Mouse (Mus musculus) CD4-positive helper T cell, adult 2 months (primary cell): ENCODE results near the gene Aifm3.
"Not testable (repeated sequence)": the region's sequence is repeated elsewhere in the genome, so short reads cannot be mapped to it uniquely, and the experiment has no call there.

Source experiments
- DNase-seq: peaks from one replicate; pipeline ENCODE4 v3.0.0-alpha.2; 2012; ENCODE audit warnings: low read depth, missing footprints, low spot score

Aifm3 gene

DNA sequence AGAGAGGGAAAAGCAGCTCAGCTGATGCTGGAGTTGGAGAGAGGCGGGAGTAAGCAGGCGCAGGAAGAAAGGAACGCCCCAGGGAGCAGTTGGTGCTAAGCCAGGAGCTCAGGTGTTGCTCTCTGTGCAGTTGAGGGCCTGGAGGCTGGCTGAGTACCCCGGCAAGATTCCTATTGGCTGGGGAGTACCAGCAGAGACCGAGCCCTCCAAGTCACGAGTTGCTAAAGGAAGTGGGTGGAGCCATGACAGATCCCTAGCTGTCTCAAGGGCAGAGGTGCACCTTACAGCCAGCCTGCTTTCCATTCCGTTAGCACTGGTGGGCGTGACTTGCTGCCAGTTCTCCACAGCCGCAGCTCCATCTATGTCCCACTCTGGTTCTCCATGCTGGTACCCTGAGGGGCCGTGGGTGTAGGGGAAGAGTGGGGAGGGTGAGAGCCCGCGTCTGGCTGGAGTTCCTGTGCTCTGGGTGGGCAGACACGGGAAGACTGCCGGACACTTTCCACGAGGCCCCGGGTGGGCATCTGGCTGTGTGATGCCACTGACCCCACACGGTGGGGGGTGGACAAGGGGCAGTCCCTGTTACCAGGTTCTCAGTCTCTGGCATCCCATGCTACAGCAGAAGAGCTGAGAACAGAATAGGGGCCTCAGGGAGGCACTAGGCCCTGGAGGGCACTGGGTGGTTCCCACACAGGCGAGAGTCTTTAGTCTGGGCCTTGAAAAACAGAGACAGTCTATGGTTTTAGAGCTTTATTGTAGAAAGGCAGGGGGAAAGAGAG is 64.7 kb downstream of the Aifm3 start:
- DNase-seq, result peak; percentile 92

DNA sequence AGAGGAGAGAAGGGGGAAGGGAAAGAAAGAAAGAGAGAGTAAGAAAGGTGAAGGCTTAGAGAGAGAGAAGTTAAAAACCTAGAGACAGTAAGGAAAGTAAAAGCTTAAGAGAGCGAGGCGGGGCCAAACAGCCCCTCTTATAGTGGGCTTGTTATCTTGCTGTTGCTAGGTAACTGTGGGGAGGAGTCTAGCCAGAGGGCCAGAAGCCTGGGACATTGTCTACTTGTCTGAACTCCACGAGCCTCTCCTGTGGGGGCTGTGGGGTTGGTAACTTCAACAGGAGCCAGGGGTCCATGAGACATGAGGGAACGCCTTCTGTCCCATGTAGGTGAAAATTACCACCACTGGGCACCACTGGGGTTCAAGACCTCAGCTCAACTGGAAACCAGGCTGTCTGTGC is 65.3 kb downstream of the Aifm3 start:
- DNase-seq, result not testable (repeated sequence)

DNA sequence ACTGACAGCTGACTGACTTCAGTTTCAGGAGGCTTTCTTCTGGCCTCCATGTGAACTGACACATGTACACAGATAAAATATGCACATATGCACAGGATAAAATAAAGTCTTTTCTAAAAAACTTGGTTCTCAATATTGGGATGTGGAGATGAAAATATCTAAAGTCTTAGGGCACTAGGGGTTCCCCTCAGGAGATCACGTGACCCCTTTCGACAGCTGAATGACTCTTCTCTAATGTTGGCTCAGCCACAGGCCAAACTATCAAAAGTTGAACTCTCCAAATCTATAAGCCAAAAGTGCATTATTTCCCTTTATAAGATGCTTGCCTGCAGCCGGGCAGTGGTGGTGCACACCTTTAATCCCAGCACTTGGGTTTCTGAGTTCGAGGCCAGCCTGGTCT is 66.8 kb downstream of the Aifm3 start:
- DNase-seq, result no peak

DNA sequence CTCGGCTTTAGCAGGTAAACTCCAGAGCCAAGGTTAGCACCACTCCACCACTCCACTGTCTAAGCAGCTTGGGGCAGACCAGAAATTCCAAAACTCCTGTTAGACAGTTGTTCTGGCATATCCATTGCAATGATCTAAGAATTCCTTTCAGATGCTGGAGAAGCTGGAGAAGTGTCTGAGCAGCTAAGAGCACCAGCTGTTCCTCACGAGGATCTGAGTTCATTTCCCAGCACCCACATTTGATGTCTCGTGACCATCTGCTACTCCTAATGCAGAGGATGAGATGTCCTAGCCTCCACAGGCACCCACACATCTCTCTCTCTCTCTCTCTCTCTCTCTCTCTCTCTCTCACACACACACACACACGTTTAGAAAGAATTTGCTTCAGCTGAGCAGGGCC is 67.5 kb downstream of the Aifm3 start:
- DNase-seq, result no peak
